Mouse (Mus musculus) testis, adult 2 months (tissue): ENCODE results near the gene Atf6.

Source experiments
- CTCF ChIP-seq: fragments of 200-500 bp; IDR thresholded peaks from 2 replicates; pipeline ENCODE4 v1.5.1; 2012; ENCODE audit warnings: low read depth, mild to moderate bottlenecking, inconsistent platforms, low read length, moderate library complexity; ENCODE audit not compliant: control insufficient read depth, insufficient read depth, insufficient replicate concordance
- POLR2A ChIP-seq: fragments of 200-500 bp; IDR thresholded peaks from 2 replicates; pipeline ENCODE4 v1.6.1; 2012; ENCODE audit warnings: low read depth, mild to moderate bottlenecking, inconsistent platforms, low read length, moderate library complexity; ENCODE audit not compliant: control insufficient read depth

GRCm38 (mm10) chr1:170845448-170846307 lies 21.9 kb downstream of the Atf6 start:
- TF ChIP-seq CTCF (no peak), POLR2A (no peak)
